Mouse (Mus musculus): ENCODE results near the gene Plin5. TPM values are rescaled to one million over a fixed set of nuclear protein-coding genes. Genes with fewer than 3 reads are reported as not detected.

The Plin5 gene
- polyA plus RNA-seq, 1 experiment from 2014 or later: 1.1 TPM

- no peak overlapping the region for H3K4me3 ChIP-seq (ENCODE audit: control insufficient read depth in 1 of 2, insufficient read depth in 1 of 2, low read depth in 1 of 2, low read length in 2 of 2)
- peaks cover 2 to 14% of the 10 kb centered on the region in 2 experiments; a peak in 3 of 4 replicates for H3K4me1 ChIP-seq (ENCODE audit: control insufficient read depth in 2 of 2, insufficient read depth in 2 of 2, low read length in 2 of 2)
- H3K9me3 ChIP-seq (ENCODE audit: control insufficient read depth, low read length): no peaks in the 10 kb centered on the region
- H3K36me3 ChIP-seq (ENCODE audit: control insufficient read depth, insufficient read depth, low read length): no peaks in the 10 kb centered on the region
- no peak overlapping the region for H3K9ac ChIP-seq (ENCODE audit: low read length)
- no peak overlapping the region for H3K4me2 ChIP-seq (ENCODE audit: low read length)
- no peak overlapping the region for H3K27ac ChIP-seq (replicated peaks in 1 of 2; ENCODE audit: control insufficient read depth in 1 of 2, insufficient read depth in 1 of 2, low read depth in 2 of 2, low read length in 2 of 2)
- ATAC-seq (ENCODE audit: insufficient number of reproducible peaks, insufficient read depth, low FRiP score, low read depth): no peak
- peaks cover 9% of the 10 kb centered on the region for H3K27me3 ChIP-seq (ENCODE audit: control insufficient read depth, insufficient read depth, low read length)
- 45% methylated on average over 5 of the region's 5 CpGs for WGBS
Observed at GRCm38 (mm10) chr17:56111864-56112263, 5.5 kb downstream of the Plin5 start.

GRCm38 (mm10) chr17:56111021-56111420 is 6.4 kb downstream of the Plin5 start:
- H3K4me3 ChIP-seq (ENCODE audit: control insufficient read depth in 1 of 2, insufficient read depth in 1 of 2, low read depth in 1 of 2, low read length in 2 of 2): no peak overlapping the region
- no peaks in the 10 kb centered on the region for H3K36me3 ChIP-seq (ENCODE audit: control insufficient read depth, insufficient read depth, low read length)
- peaks cover 2 to 14% of the 10 kb centered on the region in 2 experiments; a peak in 3 of 4 replicates for H3K4me1 ChIP-seq (ENCODE audit: control insufficient read depth in 2 of 2, insufficient read depth in 2 of 2, low read length in 2 of 2)
- ATAC-seq (ENCODE audit: insufficient number of reproducible peaks, insufficient read depth, low FRiP score, low read depth): no peak
- H3K4me2 ChIP-seq (ENCODE audit: low read length): no peak overlapping the region
- no peaks in the 10 kb centered on the region for H3K9me3 ChIP-seq (ENCODE audit: control insufficient read depth, low read length)
- no peak overlapping the region for H3K9ac ChIP-seq (ENCODE audit: low read length)
- no peak overlapping the region for H3K27ac ChIP-seq (replicated peaks in 1 of 2; ENCODE audit: control insufficient read depth in 1 of 2, insufficient read depth in 1 of 2, low read depth in 2 of 2, low read length in 2 of 2)
- WGBS: 76% methylated on average over 1 of the region's 1 CpGs
- peaks cover 3% of the 10 kb centered on the region; the same call in 1 of the 2 replicates for H3K27me3 ChIP-seq (ENCODE audit: control insufficient read depth, insufficient read depth, low read length)

- no peak for ATAC-seq (ENCODE audit: insufficient number of reproducible peaks, insufficient read depth, low FRiP score, low read depth)
- Histone ChIP-seq H3K4me3 (ENCODE audit: control insufficient read depth in 1 of 2, insufficient read depth in 1 of 2, low read depth in 1 of 2, low read length in 2 of 2) (no peak overlapping the region), H3K36me3 (ENCODE audit: control insufficient read depth, insufficient read depth, low read length) (no peaks in the 10 kb centered on the region), H3K9me3 (ENCODE audit: control insufficient read depth, low read length) (no peaks in the 10 kb centered on the region), H3K4me1 (ENCODE audit: control insufficient read depth in 2 of 2, insufficient read depth in 2 of 2, low read length in 2 of 2) (peaks cover 2 to 14% of the 10 kb centered on the region in 2 experiments; a peak in 3 of 4 replicates), H3K9ac (ENCODE audit: low read length) (no peak overlapping the region), H3K4me2 (ENCODE audit: low read length) (no peak overlapping the region), H3K27me3 (ENCODE audit: control insufficient read depth, insufficient read depth, low read length) (no peaks in the 10 kb centered on the region; the same call in 1 of the 2 replicates), H3K27ac (replicated peaks in 1 of 2; ENCODE audit: control insufficient read depth in 1 of 2, insufficient read depth in 1 of 2, low read depth in 2 of 2, low read length in 2 of 2) (no peak overlapping the region)
- 77% methylated on average over 4 of the region's 4 CpGs for WGBS
Observed at GRCm38 (mm10) chr17:56110571-56110970, 6.8 kb downstream of the Plin5 start.

DNA sequence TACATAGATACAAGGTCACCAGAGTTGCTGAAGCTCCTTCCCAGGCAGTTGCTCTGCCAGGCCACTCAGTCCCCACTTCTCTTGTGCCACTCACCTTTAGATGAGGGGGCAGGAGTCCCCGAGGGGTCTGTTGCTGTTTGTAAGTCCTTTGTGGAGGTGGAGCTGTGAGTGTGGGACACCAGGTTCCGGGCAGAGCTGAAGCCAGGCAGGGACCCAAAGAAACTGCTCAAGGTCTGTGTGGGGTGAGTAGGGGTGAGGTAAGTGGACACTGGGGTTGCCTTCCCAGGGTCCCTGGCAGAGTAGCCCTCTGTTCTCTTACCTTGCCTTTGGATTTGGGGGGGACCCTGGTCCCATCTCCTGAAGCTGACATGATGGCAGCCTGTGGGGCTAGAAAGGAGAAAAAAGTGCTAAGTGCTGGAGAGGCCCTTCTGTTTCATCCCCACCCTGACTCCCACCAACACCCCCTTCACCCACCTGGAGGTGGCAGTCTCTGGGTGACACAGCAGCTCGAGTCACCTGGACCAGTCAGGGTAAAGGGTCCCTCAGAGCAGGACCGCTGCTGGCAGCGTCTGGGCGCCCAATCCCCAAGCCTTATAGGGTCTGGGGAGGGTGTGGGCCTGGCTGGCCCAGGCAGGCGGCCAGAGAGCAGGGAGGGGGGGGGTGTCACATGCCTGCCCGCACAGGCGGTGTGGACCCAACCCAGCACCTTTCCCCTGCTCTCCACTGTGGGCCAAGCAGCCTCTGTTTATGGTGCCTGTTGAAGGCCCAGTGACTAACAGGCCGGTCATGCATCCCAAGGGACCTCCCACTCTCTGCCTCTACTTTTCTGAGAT is 8.0 kb downstream of the Plin5 start, which contains the start of gene Plin4:
Gene Plin4 (minus strand): TSS at position 585 of the 833 bp plus-strand sequence.
- H3K9me3 ChIP-seq (ENCODE audit: control insufficient read depth, low read length): no peaks in the 10 kb centered on the region
- peaks cover 2 to 14% of the 10 kb centered on the region in 2 experiments; a peak in 3 of 4 replicates for H3K4me1 ChIP-seq (ENCODE audit: control insufficient read depth in 2 of 2, insufficient read depth in 2 of 2, low read length in 2 of 2)
- H3K4me2 ChIP-seq (ENCODE audit: low read length): no peak within 1 kb of the TSS
- 0 out of 2 replicates have a peak within 1 kb of the TSS, but pooled peaks have one; percentile 1 for H3K9ac ChIP-seq (ENCODE audit: low read length)
- H3K36me3 ChIP-seq (ENCODE audit: control insufficient read depth, insufficient read depth, low read length): no peaks in the 10 kb centered on the region
- H3K27ac ChIP-seq (replicated peaks in 1 of 2; ENCODE audit: control insufficient read depth in 1 of 2, insufficient read depth in 1 of 2, low read depth in 2 of 2, low read length in 2 of 2): 0 out of 4 replicates have a peak within 1 kb of the TSS, but pooled peaks of 1 of the 2 experiments have one; percentile 19
- no peak within 1 kb of the TSS for H3K4me3 ChIP-seq (ENCODE audit: control insufficient read depth in 1 of 2, insufficient read depth in 1 of 2, low read depth in 1 of 2, low read length in 2 of 2)
- WGBS: 46% methylated on average over 10 of the region's 10 CpGs
- ATAC-seq (ENCODE audit: insufficient number of reproducible peaks, insufficient read depth, low FRiP score, low read depth): peak; percentile 69
- no peaks in the 10 kb centered on the region for H3K27me3 ChIP-seq (ENCODE audit: control insufficient read depth, insufficient read depth, low read length)

DNA sequence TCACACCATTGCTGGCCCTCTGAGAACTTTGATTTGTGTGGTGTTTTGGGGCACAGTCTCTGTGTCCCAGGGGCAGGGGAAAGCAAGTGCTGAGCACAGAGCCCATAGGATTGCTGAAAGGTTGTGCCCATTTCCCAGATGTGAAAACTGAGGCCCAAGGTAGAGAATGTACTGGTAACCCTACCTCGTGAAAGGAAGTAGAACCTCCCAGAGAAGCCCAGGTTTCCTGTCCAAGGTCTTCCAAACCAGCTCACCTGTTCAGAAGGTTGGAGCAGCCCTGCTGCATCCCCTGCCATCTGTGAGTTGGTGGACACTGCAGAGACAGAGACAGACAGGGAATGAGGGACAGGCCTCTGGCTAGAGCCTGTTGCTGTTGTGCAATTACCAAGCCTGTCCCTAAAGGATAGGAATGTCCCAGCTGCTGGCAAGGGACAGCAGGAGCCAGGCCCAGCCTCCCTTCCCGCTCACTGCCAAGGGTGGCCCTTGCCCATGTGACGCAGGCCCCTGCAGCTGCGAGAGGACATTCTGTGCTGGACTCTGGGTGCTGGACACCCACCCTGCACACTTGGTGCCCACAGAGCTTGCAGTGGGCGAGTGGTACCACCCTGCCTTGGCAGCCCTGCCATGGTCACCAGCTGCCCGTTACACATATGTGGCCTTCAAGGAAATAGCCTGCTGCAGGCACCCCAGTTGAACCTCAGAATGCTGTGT is 8.9 kb downstream of the Plin5 start:
- Histone ChIP-seq H3K4me1 (ENCODE audit: control insufficient read depth in 2 of 2, insufficient read depth in 2 of 2, low read length in 2 of 2) (peaks cover 2 to 14% of the 10 kb centered on the region in 2 experiments; a peak in 3 of 4 replicates), H3K27ac (replicated peaks in 1 of 2; ENCODE audit: control insufficient read depth in 1 of 2, insufficient read depth in 1 of 2, low read depth in 2 of 2, low read length in 2 of 2) (no peak overlapping the region), H3K36me3 (ENCODE audit: control insufficient read depth, insufficient read depth, low read length) (peaks cover 2% of the 10 kb centered on the region; the same call in 1 of the 2 replicates), H3K4me2 (ENCODE audit: low read length) (no peak overlapping the region), H3K9me3 (ENCODE audit: control insufficient read depth, low read length) (no peaks in the 10 kb centered on the region), H3K27me3 (ENCODE audit: control insufficient read depth, insufficient read depth, low read length) (no peaks in the 10 kb centered on the region), H3K4me3 (ENCODE audit: control insufficient read depth in 1 of 2, insufficient read depth in 1 of 2, low read depth in 1 of 2, low read length in 2 of 2) (no peak overlapping the region), H3K9ac (ENCODE audit: low read length) (no peak overlapping the region)
- ATAC-seq (ENCODE audit: insufficient number of reproducible peaks, insufficient read depth, low FRiP score, low read depth): peak; percentile 38; the same call in 1 of the 2 replicates
- 76% methylated on average over 6 of the region's 6 CpGs for WGBS

DNA sequence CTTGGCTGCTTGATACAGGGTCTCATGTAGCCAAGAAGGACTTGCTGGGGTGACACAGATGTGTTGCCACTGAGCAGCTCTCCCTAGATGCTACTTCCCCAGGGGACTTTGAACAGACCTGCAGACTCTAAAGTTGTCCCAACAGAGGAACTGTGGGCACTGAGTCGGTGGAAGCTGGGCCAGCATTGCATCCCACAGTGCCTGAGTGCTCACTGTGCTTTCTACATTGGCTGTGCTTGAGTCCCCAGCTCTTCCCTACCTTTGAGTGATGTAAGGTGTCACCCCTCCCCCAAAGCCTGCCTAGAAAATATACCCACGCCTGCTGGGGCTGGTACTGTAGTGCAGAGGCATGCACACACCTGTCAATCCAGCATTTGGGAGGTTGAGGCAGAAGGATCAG is 9.7 kb downstream of the Plin5 start:
- H3K4me2 ChIP-seq (ENCODE audit: low read length): no peak overlapping the region
- no peaks in the 10 kb centered on the region for H3K9me3 ChIP-seq (ENCODE audit: control insufficient read depth, low read length)
- no peaks in the 10 kb centered on the region for H3K27me3 ChIP-seq (ENCODE audit: control insufficient read depth, insufficient read depth, low read length)
- WGBS: 66% methylated on average over 2 of the region's 2 CpGs
- peaks cover 2 to 14% of the 10 kb centered on the region in 2 experiments; a peak in 3 of 4 replicates for H3K4me1 ChIP-seq (ENCODE audit: control insufficient read depth in 2 of 2, insufficient read depth in 2 of 2, low read length in 2 of 2)
- peaks cover 9% of the 10 kb centered on the region for H3K36me3 ChIP-seq (ENCODE audit: control insufficient read depth, insufficient read depth, low read length)
- no peak overlapping the region for H3K4me3 ChIP-seq (ENCODE audit: control insufficient read depth in 1 of 2, insufficient read depth in 1 of 2, low read depth in 1 of 2, low read length in 2 of 2)
- no peak overlapping the region for H3K9ac ChIP-seq (ENCODE audit: low read length)
- no peak for ATAC-seq (ENCODE audit: insufficient number of reproducible peaks, insufficient read depth, low FRiP score, low read depth)
- H3K27ac ChIP-seq (replicated peaks in 1 of 2; ENCODE audit: control insufficient read depth in 1 of 2, insufficient read depth in 1 of 2, low read depth in 2 of 2, low read length in 2 of 2): no peak overlapping the region

GRCm38 (mm10) chr17:56106981-56107380 is 10.4 kb downstream of the Plin5 start:
- Histone ChIP-seq H3K4me3 (ENCODE audit: control insufficient read depth in 1 of 2, insufficient read depth in 1 of 2, low read depth in 1 of 2, low read length in 2 of 2) (no peak overlapping the region), H3K4me2 (ENCODE audit: low read length) (no peak overlapping the region), H3K4me1 (ENCODE audit: control insufficient read depth in 2 of 2, insufficient read depth in 2 of 2, low read length in 2 of 2) (peaks cover 2 to 14% of the 10 kb centered on the region in 2 experiments; a peak in 3 of 4 replicates), H3K9me3 (ENCODE audit: control insufficient read depth, low read length) (no peaks in the 10 kb centered on the region), H3K27me3 (ENCODE audit: control insufficient read depth, insufficient read depth, low read length) (no peaks in the 10 kb centered on the region), H3K9ac (ENCODE audit: low read length) (no peak overlapping the region), H3K27ac (replicated peaks in 1 of 2; ENCODE audit: control insufficient read depth in 1 of 2, insufficient read depth in 1 of 2, low read depth in 2 of 2, low read length in 2 of 2) (no peak overlapping the region), H3K36me3 (ENCODE audit: control insufficient read depth, insufficient read depth, low read length) (peaks cover 17% of the 10 kb centered on the region)
- ATAC-seq (ENCODE audit: insufficient number of reproducible peaks, insufficient read depth, low FRiP score, low read depth): no peak
- 76% methylated on average over 4 of the region's 4 CpGs for WGBS

All from heart, embryonic 14.5 days (tissue).